Mouse (Mus musculus): ENCODE measurements around the gene Igfbp1. TPM values are rescaled to one million over a fixed set of nuclear protein-coding genes. Genes with fewer than 3 reads are reported as not detected.
"Not testable (repeated sequence)": the region's sequence is repeated elsewhere in the genome, so short reads cannot be mapped to it uniquely, and the experiment has no call there.

Gene Igfbp1
- total RNA-seq, 1 experiment from 2014 or later = not detected

- no peak for ATAC-seq (replicated peaks in 1 of 2; ENCODE audit: insufficient read depth in 1 of 2, low FRiP score in 2 of 2, low TSS enrichment in 1 of 2, low read depth in 1 of 2, poor library complexity in 2 of 2, severe bottlenecking in 2 of 2)
These were observed 17.2 kb downstream of the Igfbp1 start for GRCm38 (mm10) chr11:7214761-7215160.

DNA sequence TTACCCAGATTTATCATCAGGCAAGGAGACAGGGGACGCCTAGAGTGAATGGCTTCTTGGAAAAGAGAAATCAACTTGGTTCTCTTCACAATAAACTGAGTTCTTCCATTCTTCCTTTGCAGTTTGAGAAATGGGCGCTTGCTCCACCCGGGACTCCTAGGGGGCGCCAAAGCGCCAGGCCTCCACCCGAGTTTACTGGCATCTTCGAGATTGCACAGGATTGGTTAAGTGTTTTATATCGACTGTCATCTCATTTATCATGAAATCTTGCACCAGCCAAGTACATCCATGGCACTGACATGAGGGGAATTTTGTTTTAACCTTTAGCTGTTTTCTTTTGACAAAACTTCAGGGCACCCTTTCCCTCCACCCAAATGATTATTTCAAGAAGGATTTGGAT lies 18.1 kb downstream of the Igfbp1 start:
- ATAC-seq (replicated peaks in 1 of 2; ENCODE audit: insufficient read depth in 1 of 2, low FRiP score in 2 of 2, low TSS enrichment in 1 of 2, low read depth in 1 of 2, poor library complexity in 2 of 2, severe bottlenecking in 2 of 2) = no peak

DNA sequence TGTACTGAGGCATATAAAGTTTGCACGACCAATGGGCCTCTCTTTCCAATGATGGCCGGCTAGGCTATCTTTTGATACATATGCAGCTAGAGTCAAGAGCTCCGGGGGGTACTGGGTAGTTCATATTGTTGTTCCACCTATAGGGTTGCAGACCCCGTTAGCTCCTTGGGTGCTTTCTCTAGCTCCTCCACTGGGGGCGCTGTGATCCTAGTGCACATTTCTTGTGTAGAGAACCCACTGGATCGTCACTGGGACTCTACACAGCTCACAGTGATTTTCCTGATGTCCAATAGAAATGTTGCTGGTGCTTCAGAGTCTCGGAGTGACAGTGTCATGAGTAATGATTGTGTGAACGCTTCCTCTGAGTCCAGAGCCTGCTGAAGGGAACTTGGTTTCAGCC lies 24.2 kb downstream of the Igfbp1 start:
- ATAC-seq (replicated peaks in 1 of 2; ENCODE audit: insufficient read depth in 1 of 2, low FRiP score in 2 of 2, low TSS enrichment in 1 of 2, low read depth in 1 of 2, poor library complexity in 2 of 2, severe bottlenecking in 2 of 2) = not testable (repeated sequence)

GRCm38 (mm10) chr11:7226200-7226599 lies 28.6 kb downstream of the Igfbp1 start:
- no peak for ATAC-seq (replicated peaks in 1 of 2; ENCODE audit: insufficient read depth in 1 of 2, low FRiP score in 2 of 2, low TSS enrichment in 1 of 2, low read depth in 1 of 2, poor library complexity in 2 of 2, severe bottlenecking in 2 of 2)

GRCm38 (mm10) chr11:7226810-7227550 lies 29.4 kb downstream of the Igfbp1 start:
- ATAC-seq (replicated peaks in 1 of 2; ENCODE audit: insufficient read depth in 1 of 2, low FRiP score in 2 of 2, low TSS enrichment in 1 of 2, low read depth in 1 of 2, poor library complexity in 2 of 2, severe bottlenecking in 2 of 2) = no peak

- no peak for ATAC-seq (replicated peaks in 1 of 2; ENCODE audit: insufficient read depth in 1 of 2, low FRiP score in 2 of 2, low TSS enrichment in 1 of 2, low read depth in 1 of 2, poor library complexity in 2 of 2, severe bottlenecking in 2 of 2)
These were observed 30.5 kb downstream of the Igfbp1 start for GRCm38 (mm10) chr11:7228107-7228506.

DNA sequence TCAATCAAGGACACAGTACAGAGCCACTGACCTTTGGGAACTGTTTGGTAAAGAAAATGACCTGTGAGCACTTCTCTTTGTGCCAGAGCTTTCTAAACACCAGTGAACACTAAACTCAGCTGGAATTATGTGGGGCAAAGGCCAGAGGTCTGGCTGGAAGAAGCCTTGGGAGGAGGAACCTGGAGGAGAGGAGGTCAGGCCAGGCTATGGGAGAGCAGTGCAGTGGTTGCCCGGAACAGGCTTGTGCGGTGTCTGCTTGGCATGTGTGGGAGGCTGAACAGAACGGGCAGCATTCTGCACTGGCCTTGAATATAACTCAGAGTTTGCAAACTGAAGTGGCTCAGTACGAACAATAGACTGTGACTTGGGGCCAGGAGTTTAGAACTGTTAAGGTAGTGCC lies 32.4 kb downstream of the Igfbp1 start:
- ATAC-seq (replicated peaks in 1 of 2; ENCODE audit: insufficient read depth in 1 of 2, low FRiP score in 2 of 2, low TSS enrichment in 1 of 2, low read depth in 1 of 2, poor library complexity in 2 of 2, severe bottlenecking in 2 of 2) = no peak

GRCm38 (mm10) chr11:7231958-7232357 lies 34.4 kb downstream of the Igfbp1 start:
- ATAC-seq (replicated peaks in 1 of 2; ENCODE audit: insufficient read depth in 1 of 2, low FRiP score in 2 of 2, low TSS enrichment in 1 of 2, low read depth in 1 of 2, poor library complexity in 2 of 2, severe bottlenecking in 2 of 2) = no peak

- ATAC-seq (replicated peaks in 1 of 2; ENCODE audit: insufficient read depth in 1 of 2, low FRiP score in 2 of 2, low TSS enrichment in 1 of 2, low read depth in 1 of 2, poor library complexity in 2 of 2, severe bottlenecking in 2 of 2) = no peak
These were observed 35.8 kb downstream of the Igfbp1 start for GRCm38 (mm10) chr11:7233333-7233732.

GRCm38 (mm10) chr11:7234436-7234835 lies 36.9 kb downstream of the Igfbp1 start:
- ATAC-seq (replicated peaks in 1 of 2; ENCODE audit: insufficient read depth in 1 of 2, low FRiP score in 2 of 2, low TSS enrichment in 1 of 2, low read depth in 1 of 2, poor library complexity in 2 of 2, severe bottlenecking in 2 of 2) = no peak

GRCm38 (mm10) chr11:7234981-7235609 lies 37.5 kb downstream of the Igfbp1 start:
- no peak for ATAC-seq (replicated peaks in 1 of 2; ENCODE audit: insufficient read depth in 1 of 2, low FRiP score in 2 of 2, low TSS enrichment in 1 of 2, low read depth in 1 of 2, poor library complexity in 2 of 2, severe bottlenecking in 2 of 2)

DNA sequence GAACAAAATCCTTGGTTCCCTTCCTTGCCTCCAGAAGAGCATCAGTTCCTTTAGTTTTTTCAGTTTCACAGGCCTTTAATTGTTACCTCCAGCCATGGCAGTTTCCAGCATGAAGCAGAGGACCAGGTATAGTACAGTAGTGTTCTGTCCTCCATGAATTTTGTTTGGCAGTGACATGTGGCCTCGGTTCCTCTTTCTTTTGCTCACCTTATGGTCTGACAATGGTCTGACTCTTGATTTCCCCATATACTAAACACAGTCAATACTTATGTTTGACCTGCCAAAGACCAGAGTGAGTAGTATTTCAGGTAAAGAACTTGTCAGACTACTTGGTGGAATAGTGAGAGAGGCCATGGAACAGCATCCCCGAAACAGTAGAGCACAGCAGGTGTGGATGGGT lies 39.2 kb downstream of the Igfbp1 start:
- no peak for ATAC-seq (replicated peaks in 1 of 2; ENCODE audit: insufficient read depth in 1 of 2, low FRiP score in 2 of 2, low TSS enrichment in 1 of 2, low read depth in 1 of 2, poor library complexity in 2 of 2, severe bottlenecking in 2 of 2)

DNA sequence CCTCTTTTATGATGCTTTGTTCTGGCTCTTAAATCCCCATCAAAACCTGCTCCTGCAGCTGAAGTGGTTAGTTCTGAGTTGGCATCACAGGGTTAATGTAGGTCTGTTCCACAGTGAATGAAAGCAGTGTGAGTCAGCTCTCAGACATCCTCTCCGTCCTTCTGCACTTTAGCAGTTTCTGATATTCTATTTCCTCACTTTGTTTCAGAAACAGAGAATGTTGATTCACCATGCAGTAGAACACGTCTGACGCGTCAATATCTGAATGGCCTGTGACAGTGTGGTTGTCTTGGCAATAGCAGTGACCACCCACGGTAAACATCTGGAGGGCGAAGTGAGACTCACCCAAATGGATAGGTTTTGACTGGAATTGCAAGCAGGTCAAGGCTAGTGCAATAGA lies 40.1 kb downstream of the Igfbp1 start:
- ATAC-seq (replicated peaks in 1 of 2; ENCODE audit: insufficient read depth in 1 of 2, low FRiP score in 2 of 2, low TSS enrichment in 1 of 2, low read depth in 1 of 2, poor library complexity in 2 of 2, severe bottlenecking in 2 of 2) = no peak

GRCm38 (mm10) chr11:7238546-7238945 lies 41.0 kb downstream of the Igfbp1 start:
- ATAC-seq (replicated peaks in 1 of 2; ENCODE audit: insufficient read depth in 1 of 2, low FRiP score in 2 of 2, low TSS enrichment in 1 of 2, low read depth in 1 of 2, poor library complexity in 2 of 2, severe bottlenecking in 2 of 2) = no peak

DNA sequence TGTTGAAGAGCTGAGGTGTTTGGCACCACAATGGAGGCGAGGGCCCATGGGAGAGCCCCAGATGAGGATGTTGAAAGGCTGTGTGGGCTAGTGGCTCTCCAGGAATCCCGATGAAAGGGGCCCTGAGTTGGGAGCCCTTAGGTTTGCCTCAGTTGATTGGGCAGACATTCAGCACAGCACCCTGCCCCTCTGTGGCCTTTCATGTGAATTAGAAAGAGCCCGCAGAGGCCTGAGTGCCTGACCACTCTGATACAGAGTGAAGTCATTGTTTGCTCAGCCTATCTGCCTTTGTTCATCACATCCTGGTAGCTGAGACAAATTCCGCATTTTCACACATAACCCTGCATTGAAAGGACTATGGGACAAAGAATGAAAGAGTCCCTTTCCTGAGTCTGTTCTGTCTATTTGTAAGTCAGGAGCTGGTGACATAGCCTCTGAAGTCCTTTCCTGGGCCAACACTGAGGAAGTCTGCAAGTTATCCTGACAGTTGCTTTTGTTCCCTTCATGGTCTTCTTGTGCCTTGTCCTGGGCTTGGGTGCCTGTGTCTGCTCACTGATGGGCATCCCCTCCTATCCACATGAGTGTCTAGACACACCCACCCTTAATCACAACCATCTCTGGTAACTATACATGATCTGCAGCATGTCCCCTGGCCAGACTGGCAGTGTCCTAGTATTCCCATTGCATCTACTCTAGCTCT lies 41.6 kb downstream of the Igfbp1 start:
- ATAC-seq (replicated peaks in 1 of 2; ENCODE audit: insufficient read depth in 1 of 2, low FRiP score in 2 of 2, low TSS enrichment in 1 of 2, low read depth in 1 of 2, poor library complexity in 2 of 2, severe bottlenecking in 2 of 2) = no peak

DNA sequence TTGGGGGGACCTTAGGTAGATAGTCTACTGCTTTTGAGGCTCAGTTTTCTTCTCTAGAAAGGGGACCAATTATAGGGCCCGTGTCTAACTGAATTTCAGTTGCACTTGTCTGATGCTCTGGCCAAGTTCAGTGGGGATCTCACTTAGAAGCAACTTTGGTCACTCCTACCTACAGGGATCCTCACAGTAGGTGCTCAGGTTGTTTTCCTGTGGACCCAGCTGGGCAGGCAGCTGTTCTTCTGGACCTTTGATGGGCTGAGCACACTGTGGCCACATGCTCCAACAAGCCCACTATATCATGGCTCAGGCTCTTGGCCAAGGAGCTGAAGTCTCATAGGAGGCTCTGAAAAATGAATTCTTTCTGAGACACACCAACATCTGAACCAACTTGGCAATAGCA lies 47.2 kb downstream of the Igfbp1 start:
- no peak for ATAC-seq (replicated peaks in 1 of 2; ENCODE audit: insufficient read depth in 1 of 2, low FRiP score in 2 of 2, low TSS enrichment in 1 of 2, low read depth in 1 of 2, poor library complexity in 2 of 2, severe bottlenecking in 2 of 2)

DNA sequence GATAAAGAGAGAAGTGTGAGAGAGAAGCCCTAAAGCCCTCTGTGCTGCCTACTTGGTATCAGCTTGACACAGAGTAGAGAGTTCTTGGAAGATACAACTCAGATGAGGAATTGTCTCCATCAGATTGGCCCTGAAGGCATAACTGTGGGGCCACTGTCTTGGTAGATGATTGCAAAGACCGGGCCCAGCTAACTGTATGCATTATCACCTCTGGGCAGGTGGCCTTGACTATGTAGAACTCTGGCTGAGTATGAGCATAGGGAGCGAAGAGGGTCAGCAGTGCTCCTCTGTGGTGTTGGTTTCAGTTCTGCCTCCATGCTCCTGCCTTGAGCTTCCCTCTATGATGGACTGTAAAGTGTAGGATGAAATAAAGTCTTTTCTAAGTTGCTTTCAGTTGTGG lies 52.8 kb downstream of the Igfbp1 start:
- ATAC-seq (replicated peaks in 1 of 2; ENCODE audit: insufficient read depth in 1 of 2, low FRiP score in 2 of 2, low TSS enrichment in 1 of 2, low read depth in 1 of 2, poor library complexity in 2 of 2, severe bottlenecking in 2 of 2) = no peak

- no peak for ATAC-seq (replicated peaks in 1 of 2; ENCODE audit: insufficient read depth in 1 of 2, low FRiP score in 2 of 2, low TSS enrichment in 1 of 2, low read depth in 1 of 2, poor library complexity in 2 of 2, severe bottlenecking in 2 of 2)
These were observed 53.3 kb downstream of the Igfbp1 start for GRCm38 (mm10) chr11:7250870-7251269.

All from hematopoietic stem cell, adult 5-6 weeks (primary cell).